Mouse (Mus musculus) heart, embryonic 13.5 days (tissue): ENCODE measurements around the gene Tecpr1. TPM values are rescaled to one million over a fixed set of nuclear protein-coding genes. Genes with fewer than 3 reads are reported as not detected.

ENCODE experiments used
- ATAC-seq: fragments of 200-750 bp; cut with Nextera tagmentation; 2 replicates; pipeline ENCODE4 v1.8.0; 2017; ENCODE audit warnings: moderate TSS enrichment; ENCODE audit not compliant: insufficient number of reproducible peaks, low FRiP score, low TSS enrichment; ENCODE audit errors: extremely low read depth
- H3K27ac ChIP-seq: fragments of 300-500 bp; sonication (generic); replicated peaks from 2 replicates; pipeline ENCODE4 v1.5.1; 2015; ENCODE audit warnings: moderate library complexity, mild to moderate bottlenecking, inconsistent platforms
- H3K27me3 ChIP-seq: fragments of 300-500 bp; sonication (generic); replicated peaks from 2 replicates; pipeline ENCODE4 v1.6.1; 2015; ENCODE audit warnings: mild to moderate bottlenecking, inconsistent platforms
- H3K36me3 ChIP-seq: fragments of 300-500 bp; sonication (generic); 2 replicates; pipeline ENCODE4 v1.6.1; 2015; ENCODE audit warnings: mild to moderate bottlenecking, inconsistent platforms
- H3K4me1 ChIP-seq: fragments of 300-500 bp; sonication (generic); 2 replicates; pipeline ENCODE4 v1.6.1; 2015; ENCODE audit warnings: inconsistent platforms
- H3K4me2 ChIP-seq: fragments of 300-500 bp; sonication (generic); 2 replicates; pipeline ENCODE4 v1.6.1; 2015; ENCODE audit warnings: inconsistent platforms, mild to moderate bottlenecking, moderate library complexity
- H3K4me3 ChIP-seq: fragments of 300-500 bp; sonication (generic); 2 replicates; pipeline ENCODE4 v1.5.1; 2015; ENCODE audit warnings: moderate library complexity, mild to moderate bottlenecking, inconsistent platforms
- H3K9ac ChIP-seq: fragments of 300-500 bp; sonication (generic); 2 replicates; pipeline ENCODE4 v1.6.1; 2015; ENCODE audit warnings: inconsistent platforms, mild to moderate bottlenecking, moderate library complexity
- H3K9me3 ChIP-seq: fragments of 300-500 bp; sonication (generic); 2 replicates; pipeline ENCODE4 v1.6.1; 2016; ENCODE audit warnings: inconsistent platforms
- WGBS: fragments of 180-500 bp; shearing (Covaris S2); methylation state at CpG from one replicate; pipeline ENCODE4 v1.1.7; 2015; ENCODE audit warnings: mixed read lengths; 5-methylcytosine and 5-hydroxymethylcytosine counted together
- polyA plus RNA-seq: library from polyadenylated mRNA; unstranded; fragments of >200 nt; fragmentation: Nextera tagmentation; extraction: Ambion mirVana; gene quantifications from 2 replicates; pipeline ENCODE4 v1.2.1, GENCODE M21; 2015

Tecpr1 gene
- polyA plus RNA-seq, 1 experiment from 2014 or later = 14.7 TPM

GRCm38 (mm10) chr5:144258687-144259086 lies 35.3 kb upstream of the Tecpr1 start:
- no peak for ATAC-seq
- 25% methylated on average over 2 of the region's 2 CpGs for WGBS
- Histone ChIP-seq H3K27ac (peak overlapping the region; percentile 97), H3K9me3 (no peaks in the 10 kb centered on the region), H3K4me3 (peak overlapping the region; percentile 98), H3K4me1 (peaks cover 80% of the 10 kb centered on the region), H3K27me3 (no peaks in the 10 kb centered on the region), H3K4me2 (peak overlapping the region; percentile 94), H3K9ac (peak overlapping the region; percentile 100), H3K36me3 (peaks cover 41% of the 10 kb centered on the region)

- Histone ChIP-seq H3K4me2 (peak overlapping the region; percentile 94), H3K27me3 (no peaks in the 10 kb centered on the region), H3K4me3 (peak overlapping the region; percentile 98), H3K36me3 (peaks cover 37% of the 10 kb centered on the region), H3K4me1 (peaks cover 75% of the 10 kb centered on the region), H3K9ac (peak overlapping the region; percentile 100), H3K9me3 (no peaks in the 10 kb centered on the region), H3K27ac (peak overlapping the region; percentile 97)
- 24% methylated on average over 14 of the region's 14 CpGs for WGBS
- no peak for ATAC-seq
Measured at GRCm38 (mm10) chr5:144258131-144258611, 34.8 kb upstream of the Tecpr1 start.

GRCm38 (mm10) chr5:144257451-144258110 lies 34.2 kb upstream of the Tecpr1 start:
- Histone ChIP-seq H3K4me1 (peaks cover 70% of the 10 kb centered on the region), H3K4me2 (peak overlapping the region; percentile 94), H3K27ac (peak overlapping the region; percentile 97), H3K36me3 (peaks cover 33% of the 10 kb centered on the region), H3K4me3 (peak overlapping the region; percentile 98), H3K9me3 (no peaks in the 10 kb centered on the region), H3K27me3 (no peaks in the 10 kb centered on the region), H3K9ac (peak overlapping the region; percentile 100)
- WGBS = 66% methylated on average over 3 of the region's 3 CpGs
- ATAC-seq = no peak

GRCm38 (mm10) chr5:144256888-144257287 lies 33.5 kb upstream of the Tecpr1 start:
- no peak for ATAC-seq
- Histone ChIP-seq H3K27me3 (no peaks in the 10 kb centered on the region), H3K4me2 (peak overlapping the region; percentile 94), H3K4me1 (peaks cover 65% of the 10 kb centered on the region), H3K27ac (peak overlapping the region; percentile 97), H3K9me3 (no peaks in the 10 kb centered on the region), H3K36me3 (peaks cover 29% of the 10 kb centered on the region), H3K4me3 (peak overlapping the region; percentile 98), H3K9ac (peak overlapping the region; percentile 100)
- WGBS = 30% methylated on average over 1 of the region's 1 CpGs

GRCm38 (mm10) chr5:144256541-144256870 lies 33.1 kb upstream of the Tecpr1 start:
- Histone ChIP-seq H3K27ac (peak overlapping the region; percentile 97), H3K9me3 (no peaks in the 10 kb centered on the region), H3K4me3 (peak overlapping the region; percentile 98), H3K27me3 (no peaks in the 10 kb centered on the region), H3K4me2 (peak overlapping the region; percentile 94), H3K9ac (peak overlapping the region; percentile 100), H3K4me1 (peaks cover 61% of the 10 kb centered on the region), H3K36me3 (peaks cover 26% of the 10 kb centered on the region)
- WGBS = 12% methylated on average over 7 of the region's 7 CpGs
- ATAC-seq = no peak

GRCm38 (mm10) chr5:144255632-144256540 lies 32.5 kb upstream of the Tecpr1 start:
- H3K27ac ChIP-seq = peak overlapping the region; percentile 97
- peak overlapping the region; percentile 94 for H3K4me2 ChIP-seq
- peak overlapping the region; percentile 100 for H3K9ac ChIP-seq
- H3K27me3 ChIP-seq = no peaks in the 10 kb centered on the region
- WGBS = under 1% methylated on average over 40 of the region's 40 CpGs
- H3K36me3 ChIP-seq = peaks cover 20% of the 10 kb centered on the region
- ATAC-seq = peak; percentile 40
- H3K4me3 ChIP-seq = peak overlapping the region; percentile 98
- H3K4me1 ChIP-seq = peaks cover 55% of the 10 kb centered on the region
- no peaks in the 10 kb centered on the region for H3K9me3 ChIP-seq

GRCm38 (mm10) chr5:144254811-144255631 lies 31.6 kb upstream of the Tecpr1 start:
- no peaks in the 10 kb centered on the region for H3K9me3 ChIP-seq
- H3K36me3 ChIP-seq = peaks cover 12% of the 10 kb centered on the region
- peak overlapping the region; percentile 98 for H3K4me3 ChIP-seq
- H3K27ac ChIP-seq = peak overlapping the region; percentile 97
- H3K9ac ChIP-seq = peak overlapping the region; percentile 100
- H3K4me2 ChIP-seq = peak overlapping the region; percentile 94
- peak; percentile 77 for ATAC-seq
- H3K4me1 ChIP-seq = peaks cover 46% of the 10 kb centered on the region
- whole genome bisulfite sequencing = 1% methylated on average over 71 of the region's 84 CpGs
- no peaks in the 10 kb centered on the region for H3K27me3 ChIP-seq

GRCm38 (mm10) chr5:144254122-144254810 lies 30.9 kb upstream of the Tecpr1 start:
- WGBS = 53% methylated on average over 16 of the region's 16 CpGs
- Histone ChIP-seq H3K4me3 (peak overlapping the region; percentile 98), H3K4me1 (peaks cover 38% of the 10 kb centered on the region), H3K36me3 (peaks cover 5% of the 10 kb centered on the region), H3K9me3 (no peaks in the 10 kb centered on the region), H3K27ac (peak overlapping the region; percentile 97), H3K9ac (peak overlapping the region; percentile 100), H3K4me2 (peak overlapping the region; percentile 94), H3K27me3 (no peaks in the 10 kb centered on the region)
- ATAC-seq = peak; percentile 34

- Histone ChIP-seq H3K27ac (no peak overlapping the region), H3K27me3 (no peaks in the 10 kb centered on the region), H3K4me3 (no peak overlapping the region), H3K9ac (no peak overlapping the region), H3K4me2 (no peak overlapping the region), H3K36me3 (no peaks in the 10 kb centered on the region), H3K4me1 (peaks cover 30% of the 10 kb centered on the region), H3K9me3 (no peaks in the 10 kb centered on the region)
- ATAC-seq = no peak
- WGBS = 72% methylated on average over 4 of the region's 4 CpGs
Measured at GRCm38 (mm10) chr5:144253212-144253611, 29.8 kb upstream of the Tecpr1 start.

- no peaks in the 10 kb centered on the region for H3K27me3 ChIP-seq
- WGBS = 83% methylated on average over 13 of the region's 13 CpGs
- H3K36me3 ChIP-seq = no peaks in the 10 kb centered on the region
- no peak overlapping the region for H3K4me3 ChIP-seq
- no peaks in the 10 kb centered on the region for H3K9me3 ChIP-seq
- no peak overlapping the region for H3K9ac ChIP-seq
- no peak for ATAC-seq
- H3K4me2 ChIP-seq = no peak overlapping the region
- H3K27ac ChIP-seq = no peak overlapping the region
- peaks cover 28% of the 10 kb centered on the region for H3K4me1 ChIP-seq
Measured at GRCm38 (mm10) chr5:144251876-144252577, 28.6 kb upstream of the Tecpr1 start.
